15 mouse cellular contexts compared by ENCODE assay signal in the genomic region with DNA sequence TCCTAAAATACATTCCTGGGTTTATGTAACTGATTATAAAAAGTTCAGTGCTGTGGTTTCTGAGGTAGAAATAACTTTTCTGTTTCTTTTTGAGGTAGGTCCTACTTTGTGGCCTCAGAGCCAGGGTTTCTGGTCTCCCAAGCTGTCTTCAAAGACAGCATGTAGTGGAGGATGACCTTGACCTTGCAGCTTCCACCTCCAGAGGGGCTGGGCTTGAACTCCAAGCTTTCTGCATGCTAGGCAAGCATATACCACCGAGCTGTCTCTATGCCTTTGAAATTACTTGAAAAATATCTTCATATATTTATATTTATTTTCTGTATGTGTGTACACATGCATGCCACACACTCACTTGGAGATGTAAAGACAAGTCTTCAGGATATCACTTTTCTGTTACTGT. TPM values are rescaled to one million over a fixed set of nuclear protein-coding genes. Genes with fewer than 3 reads are reported as not detected.
DNase-seq lines count a peak whose midpoint lies in the region; ATAC-seq lines count a peak whose summit lies in the region.
"Had no signal": no experiment of that assay in that cellular context is flagged by ENCODE, and none has a peak within 500 bp of the region (broad histone marks: within the 10 kb centered on the region; RNA-seq: fewer than 3 reads in every experiment).

No protein-coding gene starts in this region.

- no peaks in the 10 kb centered on the region for H3K27me3 ChIP-seq in heart, embryonic 12.5 days (replicated peaks)
- no peaks in the 10 kb centered on the region for H3K27me3 ChIP-seq in midbrain, embryonic 11.5 days (ENCODE audit: control insufficient read depth, insufficient read depth, low read length)
- H3K27me3 ChIP-seq in midbrain, embryonic 10.5 days (ENCODE audit: low read depth, poor library complexity, severe bottlenecking), result no peaks in the 10 kb centered on the region
- no peaks in the 10 kb centered on the region for H3K27me3 ChIP-seq in embryonic facial prominence, embryonic 14.5 days (replicated peaks; ENCODE audit: control insufficient read depth, insufficient read depth, low read length)
- H3K27me3 ChIP-seq in neural tube, embryonic 15.5 days (replicated peaks), result 0 out of 2 replicates have a peak, but pooled peaks cover 3% of the 10 kb centered on the region
- H3K27me3 ChIP-seq: forebrain, embryonic 12.5 days; kidney, embryonic 15.5 days had no signal

- no peaks in the 10 kb centered on the region for H3K9me3 ChIP-seq in heart, embryonic 12.5 days (replicated peaks)
- H3K9me3 ChIP-seq in midbrain, embryonic 11.5 days (ENCODE audit: control insufficient read depth, low read length), result no peaks in the 10 kb centered on the region
- no peaks in the 10 kb centered on the region for H3K9me3 ChIP-seq in midbrain, embryonic 10.5 days (replicated peaks)
- no peaks in the 10 kb centered on the region for H3K9me3 ChIP-seq in embryonic facial prominence, embryonic 14.5 days (ENCODE audit: control insufficient read depth, low read length)
- no peaks in the 10 kb centered on the region for H3K9me3 ChIP-seq in neural tube, embryonic 15.5 days (replicated peaks)
- H3K9me3 ChIP-seq: forebrain, embryonic 12.5 days; hindbrain, embryonic 10.5 days; kidney, embryonic 15.5 days had no signal

- intact Hi-C loops in heart, postnatal 36 days (cut with DNase I), result no loop called here

- H3K9ac ChIP-seq in heart, embryonic 12.5 days, result no peak overlapping the region
- no peak overlapping the region for H3K9ac ChIP-seq in midbrain, embryonic 11.5 days (ENCODE audit: low read length)
- no peak overlapping the region for H3K9ac ChIP-seq in embryonic facial prominence, embryonic 14.5 days (ENCODE audit: low read depth, low read length)
- H3K9ac ChIP-seq in neural tube, embryonic 15.5 days (replicated peaks), result no peak overlapping the region
- H3K9ac ChIP-seq: forebrain, embryonic 12.5 days; kidney, embryonic 15.5 days had no signal

- WGBS in heart, embryonic 12.5 days, result 40% methylated on average over 1 of the region's 1 CpGs
- 84% methylated on average over 1 of the region's 1 CpGs for WGBS in midbrain, embryonic 11.5 days
- 80% methylated on average over 1 of the region's 1 CpGs for whole genome bisulfite sequencing in midbrain, embryonic 10.5 days
- 68% methylated on average over 1 of the region's 1 CpGs for WGBS in embryonic facial prominence, embryonic 14.5 days
- 83% methylated on average over 1 of the region's 1 CpGs for WGBS in neural tube, embryonic 15.5 days

- H3K4me2 ChIP-seq in heart, embryonic 12.5 days, result peak overlapping the region; percentile 41
- H3K4me2 ChIP-seq in midbrain, embryonic 11.5 days, result no peak overlapping the region
- H3K4me2 ChIP-seq in embryonic facial prominence, embryonic 14.5 days (ENCODE audit: low read depth, low read length), result peak overlapping the region; percentile 77; the same call in 1 of the 2 replicates
- 0 out of 2 replicates have a peak overlapping the region, but pooled peaks have one; percentile 80 for H3K4me2 ChIP-seq in neural tube, embryonic 15.5 days

- H3K4me1 ChIP-seq in heart, embryonic 12.5 days (replicated peaks), result peaks cover 30% of the 10 kb centered on the region
- peaks cover 11% of the 10 kb centered on the region for H3K4me1 ChIP-seq in midbrain, embryonic 11.5 days (ENCODE audit: control insufficient read depth, insufficient read depth, low read length)
- H3K4me1 ChIP-seq in midbrain, embryonic 10.5 days, result peaks cover 25% of the 10 kb centered on the region
- H3K4me1 ChIP-seq in embryonic facial prominence, embryonic 14.5 days (ENCODE audit: control insufficient read depth, insufficient read depth, low read length), result peaks cover 9% of the 10 kb centered on the region
- H3K4me1 ChIP-seq in neural tube, embryonic 15.5 days, result peaks cover 50% of the 10 kb centered on the region

- H3K36me3 ChIP-seq in heart, embryonic 12.5 days, result no peaks in the 10 kb centered on the region
- no peaks in the 10 kb centered on the region for H3K36me3 ChIP-seq in midbrain, embryonic 11.5 days (ENCODE audit: control insufficient read depth, insufficient read depth, low read length)
- H3K36me3 ChIP-seq in midbrain, embryonic 10.5 days, result no peaks in the 10 kb centered on the region
- no peaks in the 10 kb centered on the region for H3K36me3 ChIP-seq in embryonic facial prominence, embryonic 14.5 days (ENCODE audit: control insufficient read depth, insufficient read depth, low read length)
- no peaks in the 10 kb centered on the region for H3K36me3 ChIP-seq in neural tube, embryonic 15.5 days
- H3K36me3 ChIP-seq: forebrain, embryonic 12.5 days; hindbrain, embryonic 10.5 days; kidney, embryonic 15.5 days had no signal

- peak overlapping the region; percentile 24; the same call in 1 of the 2 replicates for H3K27ac ChIP-seq in heart, embryonic 12.5 days (ENCODE audit: poor library complexity, severe bottlenecking)
- H3K27ac ChIP-seq in midbrain, embryonic 11.5 days (ENCODE audit: low read depth, low read length), result no peak overlapping the region
- no peak overlapping the region for H3K27ac ChIP-seq in midbrain, embryonic 10.5 days (replicated peaks)
- H3K27ac ChIP-seq in embryonic facial prominence, embryonic 14.5 days (replicated peaks; ENCODE audit: low read depth, low read length), result no peak overlapping the region
- no peak overlapping the region for H3K27ac ChIP-seq in neural tube, embryonic 15.5 days (replicated peaks)
- H3K27ac ChIP-seq: forebrain, embryonic 12.5 days; hindbrain, embryonic 10.5 days; kidney, embryonic 15.5 days; layer of hippocampus, adult 2 months had no signal

- no peak for DNase-seq in heart, postnatal 36 days
- DNase-seq in midbrain, embryonic 11.5 days (ENCODE audit: low spot score, missing footprints), result peak; percentile 76
- no peak for DNase-seq in midbrain, embryonic 10.5 days (ENCODE audit: low spot score)
- no peak for DNase-seq in embryonic facial prominence, embryonic 14.5 days (ENCODE audit: low spot score)
- DNase-seq in T-cell, adult 2 months (ENCODE audit: low spot score), result no peak
- DNase-seq: cerebellum, postnatal 10 days; gastrocnemius, postnatal 36 days; lung, postnatal 10 days had no signal

- no peak for ATAC-seq in heart, embryonic 12.5 days (ENCODE audit: insufficient number of reproducible peaks, low FRiP score)
- no peak for ATAC-seq in midbrain, embryonic 11.5 days (ENCODE audit: low FRiP score)
- ATAC-seq in embryonic facial prominence, embryonic 14.5 days (ENCODE audit: low read depth), result no peak
- ATAC-seq in neural tube, embryonic 15.5 days (ENCODE audit: low FRiP score), result no peak
- no peak for ATAC-seq in erythroid progenitor cell, adult 5-6 weeks (replicated peaks; ENCODE audit: low FRiP score, poor library complexity, severe bottlenecking)

- no peak overlapping the region for H3K4me3 ChIP-seq in heart, embryonic 12.5 days
- no peak overlapping the region for H3K4me3 ChIP-seq in midbrain, embryonic 11.5 days (ENCODE audit: low read depth, low read length)
- H3K4me3 ChIP-seq in midbrain, embryonic 10.5 days, result no peak overlapping the region
- H3K4me3 ChIP-seq in embryonic facial prominence, embryonic 14.5 days (ENCODE audit: low read depth, low read length), result no peak overlapping the region
- no peak overlapping the region for H3K4me3 ChIP-seq in neural tube, embryonic 15.5 days (replicated peaks)
- H3K4me3 ChIP-seq: forebrain, embryonic 12.5 days; hindbrain, embryonic 10.5 days; kidney, embryonic 15.5 days had no signal

RNA-seq across cellular contexts. Expression of gene Gars, which starts 2.2 kb away (rescaled TPM):
- polyA plus RNA-seq in heart, embryonic 12.5 days (2016; fragmentation: Nextera tagmentation; extraction: Ambion mirVana), result 189 and 199 TPM in 2 replicates
- 10 to 100 TPM; 60.7 to 62.6 TPM for total RNA-seq in heart, postnatal 36 days (2021)
- polyA plus RNA-seq in midbrain, embryonic 11.5 days (2014; fragmentation: Nextera tagmentation; extraction: Ambion mirVana), result 225 and 241 TPM in 2 replicates
- polyA plus RNA-seq in midbrain, embryonic 10.5 days (2016; fragmentation: Nextera tagmentation; extraction: Ambion mirVana), result 228 and 233 TPM in 2 replicates
- 142 and 154 TPM in 2 replicates for polyA plus RNA-seq in embryonic facial prominence, embryonic 14.5 days (2014; fragmentation: Nextera tagmentation; extraction: Ambion mirVana)
- polyA plus RNA-seq in neural tube, embryonic 15.5 days (2015; fragmentation: Nextera tagmentation; extraction: Ambion mirVana), result 190 and 197 TPM in 2 replicates
- total RNA-seq in erythroid progenitor cell, adult 5-6 weeks (2015; ENCODE audit: low replicate concordance), result 28.5 and 46.1 TPM in 2 replicates
- total RNA-seq in erythroid progenitor cell, adult 5-6 weeks (2017; ENCODE audit: low replicate concordance), result 45.3 and 48.4 TPM in 2 replicates

RNA-seq across cellular contexts. Expression of gene Ggct, which starts 47.3 kb away (rescaled TPM):
- polyA plus RNA-seq in heart, embryonic 12.5 days (2016; fragmentation: Nextera tagmentation; extraction: Ambion mirVana), result 5.8 and 6.9 TPM in 2 replicates
- total RNA-seq in heart, postnatal 36 days (2021), result 10 to 100 TPM; 24.3 to 24.7 TPM
- polyA plus RNA-seq in midbrain, embryonic 11.5 days (2014; fragmentation: Nextera tagmentation; extraction: Ambion mirVana), result 12.9 and 14.4 TPM in 2 replicates
- polyA plus RNA-seq in midbrain, embryonic 10.5 days (2016; fragmentation: Nextera tagmentation; extraction: Ambion mirVana), result 12.7 and 15.7 TPM in 2 replicates
- 9.5 and 10.8 TPM in 2 replicates for polyA plus RNA-seq in embryonic facial prominence, embryonic 14.5 days (2014; fragmentation: Nextera tagmentation; extraction: Ambion mirVana)
- polyA plus RNA-seq in neural tube, embryonic 15.5 days (2015; fragmentation: Nextera tagmentation; extraction: Ambion mirVana), result 17.6 and 18.4 TPM in 2 replicates
- total RNA-seq in erythroid progenitor cell, adult 5-6 weeks (2015; ENCODE audit: low replicate concordance), result 6.8 TPM in 1 of 2 replicates, not detected in the other
- total RNA-seq in erythroid progenitor cell, adult 5-6 weeks (2017; ENCODE audit: low replicate concordance), result 1.0 and 1.6 TPM in 2 replicates
